ENCODE assay signal across 8 mouse cellular contexts in the genomic region with DNA sequence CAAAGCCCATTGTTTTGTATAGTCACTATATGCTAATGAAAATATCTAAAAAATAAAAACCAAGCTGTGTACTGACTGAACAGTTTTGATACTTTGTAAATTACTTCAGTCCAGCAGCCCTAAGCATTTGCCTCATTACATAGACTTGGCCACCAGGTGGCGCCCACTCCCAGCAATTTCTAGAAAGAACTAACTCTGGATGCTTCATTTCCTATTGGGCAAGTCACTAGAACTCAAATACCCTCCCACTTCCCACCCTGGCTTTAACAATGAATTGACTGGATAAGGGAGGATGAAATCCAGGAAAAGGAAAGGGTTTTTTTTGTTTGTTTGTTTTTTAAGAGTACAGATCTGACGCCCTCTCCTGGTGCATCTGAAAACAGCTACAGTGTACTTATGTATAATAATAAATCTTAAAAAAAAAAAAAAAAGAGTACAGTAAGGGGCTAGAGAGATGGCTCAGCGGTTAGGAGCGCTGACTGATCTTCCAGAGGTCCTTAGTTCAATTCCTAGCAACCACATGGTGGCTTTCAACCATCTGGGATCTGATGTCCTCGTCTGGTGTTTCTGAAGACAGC. TPM values are rescaled to one million over a fixed set of nuclear protein-coding genes. Genes with fewer than 3 reads are reported as not detected.
A peak's percentile ranks its signal among the peaks of the same experiment; 100 is the strongest.
DNase-seq lines count a peak whose midpoint lies in the region; ATAC-seq lines count a peak whose summit lies in the region.

No protein-coding gene starts in this region.

- no peaks in the 10 kb centered on the region for H3K36me3 ChIP-seq in heart, embryonic 11.5 days (ENCODE audit: control insufficient read depth, insufficient read depth, low read length)
- H3K36me3 ChIP-seq in intestine, embryonic 16.5 days (ENCODE audit: control insufficient read depth, insufficient read depth, low read length): no peaks in the 10 kb centered on the region
- H3K36me3 ChIP-seq in midbrain, embryonic 15.5 days (replicated peaks): no peaks in the 10 kb centered on the region

- H3K4me3 ChIP-seq in heart, embryonic 11.5 days (ENCODE audit: low read depth, low read length): no peak overlapping the region
- no peak overlapping the region for H3K4me3 ChIP-seq in intestine, embryonic 16.5 days (ENCODE audit: low read length)
- no peak overlapping the region for H3K4me3 ChIP-seq in midbrain, embryonic 15.5 days

- no peak overlapping the region for H3K27ac ChIP-seq in heart, embryonic 11.5 days (ENCODE audit: low read depth, low read length)
- no peak overlapping the region for H3K27ac ChIP-seq in intestine, embryonic 16.5 days (ENCODE audit: low read length)
- H3K27ac ChIP-seq in midbrain, embryonic 15.5 days: no peak overlapping the region

- intact Hi-C loops in left cerebral cortex, postnatal 25 days (cut with DNase I): loop anchor here (1.0 to 5.0 kb wide), 3 partner anchors 117 to 1432 kb away; a partner anchor contains a TSS

- no peak overlapping the region for H3K9ac ChIP-seq in heart, embryonic 11.5 days (ENCODE audit: low read depth, low read length)
- no peak overlapping the region for H3K9ac ChIP-seq in intestine, embryonic 16.5 days (ENCODE audit: low read depth, low read length)
- no peak overlapping the region for H3K9ac ChIP-seq in midbrain, embryonic 15.5 days

- no peak for ATAC-seq in heart, embryonic 11.5 days (replicated peaks; ENCODE audit: insufficient number of reproducible peaks, low FRiP score, low TSS enrichment)
- peak; percentile 88 for ATAC-seq in common myeloid progenitor, adult 5-6 weeks (replicated peaks; ENCODE audit: low read depth, poor library complexity, severe bottlenecking)
- peak; percentile 66; the same call in 1 of the 2 replicates for ATAC-seq in intestine, embryonic 16.5 days
- ATAC-seq in midbrain, embryonic 15.5 days (replicated peaks): peak; percentile 87

- H3K27me3 ChIP-seq in heart, embryonic 11.5 days (ENCODE audit: control insufficient read depth, insufficient read depth, low read length): no peaks in the 10 kb centered on the region
- H3K27me3 ChIP-seq in intestine, embryonic 16.5 days (replicated peaks; ENCODE audit: control insufficient read depth, insufficient read depth, low read length): no peaks in the 10 kb centered on the region
- H3K27me3 ChIP-seq in midbrain, embryonic 15.5 days (replicated peaks): no peaks in the 10 kb centered on the region

- H3K9me3 ChIP-seq in heart, embryonic 11.5 days (replicated peaks; ENCODE audit: control insufficient read depth, low read length): no peaks in the 10 kb centered on the region
- H3K9me3 ChIP-seq in intestine, embryonic 16.5 days (ENCODE audit: control insufficient read depth, low read length): no peaks in the 10 kb centered on the region
- H3K9me3 ChIP-seq in midbrain, embryonic 15.5 days: no peaks in the 10 kb centered on the region

- H3K4me2 ChIP-seq in heart, embryonic 11.5 days: no peak overlapping the region
- no peak overlapping the region for H3K4me2 ChIP-seq in intestine, embryonic 16.5 days (ENCODE audit: low read depth, low read length)
- no peak overlapping the region for H3K4me2 ChIP-seq in midbrain, embryonic 15.5 days

- DNase-seq in heart, adult 18-20 months: peak; percentile 85 to 95
- DNase-seq in gastrocnemius, adult 8-10 months (ENCODE audit: low spot score in 2 of 2): peak; percentile 63 to 65
- DNase-seq in left cerebral cortex, postnatal 25 days (ENCODE audit: low spot score in 2 of 2): peak; percentile 83 to 88
- peak; percentile 61 to 83 for DNase-seq in spleen, adult 18-20 months

- H3K4me1 ChIP-seq in heart, embryonic 11.5 days (ENCODE audit: control insufficient read depth, insufficient read depth, low read length): no peaks in the 10 kb centered on the region
- H3K4me1 ChIP-seq in intestine, embryonic 16.5 days (ENCODE audit: control insufficient read depth, insufficient read depth, low read length): no peaks in the 10 kb centered on the region
- no peaks in the 10 kb centered on the region for H3K4me1 ChIP-seq in midbrain, embryonic 15.5 days

- WGBS in heart, embryonic 11.5 days (ENCODE audit: insufficient replicate concordance): 33% methylated on average over 5 of the region's 5 CpGs
- 31% methylated on average over 5 of the region's 5 CpGs for WGBS in intestine, embryonic 16.5 days
- 37% methylated on average over 5 of the region's 5 CpGs for WGBS in midbrain, embryonic 15.5 days

RNA-seq across cellular contexts. Expression of a gene that starts 14.8 kb away (rescaled TPM):
- total RNA-seq in heart, adult 18-20 months (2021): 10 to 100 TPM; 11.3 to 11.6 TPM
- 21.8 and 23.7 TPM in 2 replicates for polyA plus RNA-seq in heart, embryonic 11.5 days (2014; fragmentation: Nextera tagmentation; extraction: Ambion mirVana)
- 41.1 and 54.8 TPM in 2 replicates for total RNA-seq in common myeloid progenitor, adult 5-6 weeks (2017)
- 10 to 100 TPM; 10.0 to 11.7 (median 10.7) TPM for total RNA-seq in gastrocnemius, adult 8-10 months (2022)
- 16.1 and 17.0 TPM in 2 replicates for polyA plus RNA-seq in intestine, embryonic 16.5 days (2015; fragmentation: Nextera tagmentation; extraction: Ambion mirVana)
- total RNA-seq in left cerebral cortex, postnatal 25 days (2021): 10 to 100 TPM; 13.1 to 13.3 TPM
- polyA plus RNA-seq in midbrain, embryonic 15.5 days (2015; fragmentation: Nextera tagmentation; extraction: Ambion mirVana): 12.9 and 13.1 TPM in 2 replicates
